In genomic region chr6:38180669-38181068, GRCm38 (mm10) we compare ENCODE assay signal across 18 mouse cellular contexts. TPM values are rescaled to one million over a fixed set of nuclear protein-coding genes. Genes with fewer than 3 reads are reported as not detected.
A peak's percentile ranks its signal among the peaks of the same experiment; 100 is the strongest.
DNase-seq lines count a peak whose midpoint lies in the region; ATAC-seq and TF ChIP-seq lines count a peak whose summit lies in the region.
"Had no signal": no experiment of that assay in that cellular context is flagged by ENCODE, and none has a peak within 500 bp of the region (broad histone marks: within the 10 kb centered on the region; RNA-seq: fewer than 3 reads in every experiment).

No protein-coding gene starts in this region.

- no peak overlapping the region for H3K9ac ChIP-seq in heart, embryonic 11.5 days (ENCODE audit: low read depth, low read length)
- no peak overlapping the region for H3K9ac ChIP-seq in lung, postnatal 0 days (replicated peaks; ENCODE audit: low read depth)

- H3K4me3 ChIP-seq in heart, embryonic 11.5 days (ENCODE audit: low read depth, low read length): no peak overlapping the region
- H3K4me3 ChIP-seq in lung, adult 2 months (replicated peaks; ENCODE audit: extremely low read depth, low read depth, low read length): no peak overlapping the region
- H3K4me3 ChIP-seq in lung, postnatal 0 days (ENCODE audit: low read depth, low read length): no peak overlapping the region
- H3K4me3 ChIP-seq: myocyte had no signal

- 53% methylated on average over 5 of the region's 5 CpGs for WGBS in heart, embryonic 11.5 days (ENCODE audit: insufficient replicate concordance)
- 24% methylated on average over 5 of the region's 5 CpGs for WGBS in lung, adult 2 months
- WGBS in lung, postnatal 0 days: 28% methylated on average over 5 of the region's 5 CpGs

- H3K9me3 ChIP-seq in heart, embryonic 11.5 days (replicated peaks; ENCODE audit: control insufficient read depth, low read length): no peaks in the 10 kb centered on the region
- no peaks in the 10 kb centered on the region for H3K9me3 ChIP-seq in lung, postnatal 0 days (ENCODE audit: low read length)

- TF ChIP-seq EP300 in lung, postnatal 0 days (IDR thresholded peaks at IDR 0.05): peak; percentile 68; the same call in 1 of the 2 replicates

- no peak for TF ChIP-seq CTCF in lung, adult 2 months (IDR thresholded peaks at IDR 0.05; ENCODE audit: insufficient read depth, low read length)
- no peak for TF ChIP-seq CTCF in lung, postnatal 0 days (IDR thresholded peaks at IDR 0.05)

- intact Hi-C loops in heart, postnatal 25 days (cut with DNase I): no loop called here

- no peaks in the 10 kb centered on the region for H3K27me3 ChIP-seq in heart, embryonic 11.5 days (ENCODE audit: control insufficient read depth, insufficient read depth, low read length)
- no peaks in the 10 kb centered on the region for H3K27me3 ChIP-seq in lung, postnatal 0 days (replicated peaks; ENCODE audit: insufficient read depth, low read length)
- H3K27me3 ChIP-seq: Patski had no signal

- H3K4me2 ChIP-seq in heart, embryonic 11.5 days: no peak overlapping the region
- no peak overlapping the region for H3K4me2 ChIP-seq in lung, postnatal 0 days (replicated peaks; ENCODE audit: low read depth, low read length)
- H3K4me2 ChIP-seq: liver, embryonic 11.5 days had no signal

- H3K4me1 ChIP-seq in heart, embryonic 11.5 days (ENCODE audit: control insufficient read depth, insufficient read depth, low read length): peaks cover 12% of the 10 kb centered on the region; the same call in 1 of the 2 replicates
- peaks cover 2% of the 10 kb centered on the region; the same call in 1 of the 2 replicates for H3K4me1 ChIP-seq in lung, adult 2 months (ENCODE audit: control insufficient read depth, insufficient read depth, low read length)
- H3K4me1 ChIP-seq in lung, postnatal 0 days (ENCODE audit: insufficient read depth, low read depth, low read length): no peaks in the 10 kb centered on the region

- H3K27ac ChIP-seq in heart, embryonic 11.5 days (ENCODE audit: low read depth, low read length): peak overlapping the region; percentile 7; the same call in 1 of the 2 replicates
- H3K27ac ChIP-seq in lung, postnatal 0 days (ENCODE audit: low read length): 0 out of 2 replicates have a peak overlapping the region, but pooled peaks have one; percentile 35

- no peak for ATAC-seq in heart, embryonic 11.5 days (replicated peaks; ENCODE audit: insufficient number of reproducible peaks, low FRiP score, low TSS enrichment)
- peak; percentile 95 for ATAC-seq in lung, postnatal 0 days
- ATAC-seq: Patski had no signal

- H3K36me3 ChIP-seq in heart, embryonic 11.5 days (ENCODE audit: control insufficient read depth, insufficient read depth, low read length): no peaks in the 10 kb centered on the region
- H3K36me3 ChIP-seq in lung, postnatal 0 days (ENCODE audit: insufficient read depth, low read length): no peaks in the 10 kb centered on the region

- DNase-seq in heart, postnatal 25 days (ENCODE audit: low spot score): no peak
- peak; percentile 42 to 57 for DNase-seq in lung, adult 18-20 months
- DNase-seq in lung, adult 2 months: no peak
- DNase-seq in lung, postnatal 0 days (ENCODE audit: low spot score): peak; percentile 85
- no peak for DNase-seq in ovary, postnatal 14 days (ENCODE audit: low spot score)
- DNase-seq in embryo, embryonic 10.5 days (ENCODE audit: low spot score): no peak
- no peak for DNase-seq in gastrocnemius, adult 8-10 months (ENCODE audit: low spot score in 2 of 2)
- DNase-seq: adrenal gland, adult 8-10 months; cerebellum, adult 9-10 months; gastrocnemius, postnatal 25 days; heart, postnatal 14 days; kidney, postnatal 25 days; right cerebral cortex, postnatal 25 days; thymus, postnatal 25 days had no signal

- no peak for TF ChIP-seq POLR2A in lung, adult 2 months (IDR thresholded peaks at IDR 0.05; ENCODE audit: borderline replicate concordance, extremely low read depth, low read depth, low read length)

RNA-seq across cellular contexts. Expression of gene Atp6v0a4, which starts 56.3 kb away (rescaled TPM):
- polyA plus RNA-seq in heart, embryonic 11.5 days (2014; fragmentation: Nextera tagmentation; extraction: Ambion mirVana): 0.34 TPM in 1 of 2 replicates, not detected in the other
- 1 to 10 TPM; 2.1 to 3.4 TPM for total RNA-seq in heart, postnatal 25 days (2021)
- 6.2 and 12.1 TPM in 2 replicates for polyA plus RNA-seq in lung, adult 2 months (2012; rRNA removed)
- polyA plus RNA-seq in lung, postnatal 0 days (2015; fragmentation: Nextera tagmentation; extraction: Ambion mirVana): 16.0 and 20.0 TPM in 2 replicates
- total RNA-seq in gastrocnemius, adult 8-10 months (2022): under 1 TPM; 0.12 to 0.54 (median 0.22) TPM

Comparison
In these comparisons a context has a peak if more than half of its experiments do, and no peak if none do; other contexts are left out.
1. DNase-seq: peak in lung, adult 18-20 months (2 of 2) and lung, postnatal 0 days (single experiment); none in heart, postnatal 25 days (single experiment), lung, adult 2 months (single experiment), ovary, postnatal 14 days (single experiment), embryo, embryonic 10.5 days (single experiment) and gastrocnemius, adult 8-10 months (0 of 2).